Mouse (Mus musculus) heart, embryonic 11.5 days (tissue): ENCODE data around the gene Col6a1. TPM values are rescaled to one million over a fixed set of nuclear protein-coding genes. Genes with fewer than 3 reads are reported as not detected.

Experiments
- ATAC-seq: fragments of 200-750 bp; cut with Nextera tagmentation; replicated peaks from 2 replicates; pipeline ENCODE4 v1.8.0; 2017; ENCODE audit warnings: moderate library complexity; ENCODE audit not compliant: insufficient number of reproducible peaks, low FRiP score, low TSS enrichment
- H3K27ac ChIP-seq: fragments of 300-500 bp; sonication (generic); 2 replicates; pipeline ENCODE4 v1.5.1; 2014; ENCODE audit warnings: mild to moderate bottlenecking, low read depth, low read length
- H3K27me3 ChIP-seq: fragments of 300-500 bp; sonication (generic); 2 replicates; pipeline ENCODE4 v1.6.1; 2014; ENCODE audit warnings: mild to moderate bottlenecking, low read length, mixed read lengths; ENCODE audit not compliant: control insufficient read depth, insufficient read depth
- H3K36me3 ChIP-seq: fragments of 300-500 bp; sonication (generic); 2 replicates; pipeline ENCODE4 v1.6.1; 2014; ENCODE audit warnings: mild to moderate bottlenecking, low read length, moderate library complexity, mixed read lengths; ENCODE audit not compliant: control insufficient read depth, insufficient read depth
- H3K4me1 ChIP-seq: fragments of 300-500 bp; sonication (generic); 2 replicates; pipeline ENCODE4 v1.6.1; 2014; ENCODE audit warnings: low read length; ENCODE audit not compliant: control insufficient read depth, insufficient read depth
- H3K4me2 ChIP-seq: fragments of 300-500 bp; sonication (generic); 2 replicates; pipeline ENCODE4 v1.6.1; 2014; ENCODE audit warnings: mild to moderate bottlenecking, moderate library complexity
- H3K4me3 ChIP-seq: fragments of 300-500 bp; sonication (generic); 2 replicates; pipeline ENCODE4 v1.5.1; 2014; ENCODE audit warnings: low read depth, low read length
- H3K9ac ChIP-seq: fragments of 300-500 bp; sonication (generic); 2 replicates; pipeline ENCODE4 v1.6.1; 2014; ENCODE audit warnings: mild to moderate bottlenecking, low read depth, low read length, moderate library complexity
- H3K9me3 ChIP-seq: fragments of 300-500 bp; sonication (generic); replicated peaks from 2 replicates; pipeline ENCODE4 v1.6.1; 2016; ENCODE audit warnings: low read length; ENCODE audit not compliant: control insufficient read depth
- WGBS: fragments of 180-500 bp; shearing (Covaris S2); extraction: QIAGEN DNeasy Blood & Tissue Kit; methylation state at CpG from one replicate; pipeline ENCODE4 v1.1.7; 2014; ENCODE audit not compliant: insufficient replicate concordance; 5-methylcytosine and 5-hydroxymethylcytosine counted together
- polyA plus RNA-seq: library from polyadenylated mRNA; unstranded; fragments of >200 nt; fragmentation: Nextera tagmentation; extraction: Ambion mirVana; gene quantifications from 2 replicates; pipeline ENCODE4 v1.2.1, GENCODE M21; 2014

Col6a1 gene
- polyA plus RNA-seq, result 16.3 and 22.1 TPM in 2 replicates

DNA sequence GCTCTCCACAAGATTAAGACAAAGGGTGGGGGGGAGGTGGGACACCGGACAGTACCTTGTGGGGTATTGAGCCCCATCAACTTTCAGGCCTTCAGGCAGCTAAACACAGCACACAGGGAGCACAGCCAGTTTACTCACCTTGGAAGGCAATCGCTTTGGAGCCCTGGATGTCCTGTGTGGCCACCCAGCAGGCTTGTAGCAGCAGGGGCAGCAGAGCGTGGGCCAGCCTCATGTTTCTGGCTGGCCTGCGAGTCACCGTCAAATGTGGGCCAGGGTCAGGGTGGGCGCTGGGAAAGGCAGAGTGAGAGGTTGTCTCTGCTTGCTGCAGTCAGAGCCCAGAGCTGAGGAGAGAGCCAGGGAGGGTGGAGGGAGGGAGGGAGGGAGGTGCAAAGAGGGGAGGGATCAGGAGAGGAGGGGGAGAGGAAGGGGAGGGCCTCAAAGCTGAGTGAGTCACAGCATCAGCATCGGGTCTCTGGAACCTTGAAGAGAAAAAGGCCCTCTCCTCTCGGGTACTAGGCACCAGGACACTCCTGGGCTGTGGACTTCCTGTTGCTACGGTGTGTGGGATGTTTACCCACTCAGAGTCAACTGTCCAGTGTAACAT, at the start of gene Col6a1:
Gene Col6a1, minus strand, starts transcription at position 487 of the 604 bp plus-strand sequence.
- peak within 1 kb of the TSS; percentile 4; the same call in 1 of the 2 replicates for H3K4me3 ChIP-seq
- H3K9ac ChIP-seq, result peak within 1 kb of the TSS; percentile 59; the same call in 1 of the 2 replicates
- no peaks in the 10 kb centered on the region for H3K27me3 ChIP-seq
- peak within 1 kb of the TSS; percentile 55 for H3K4me2 ChIP-seq
- peaks cover 10% of the 10 kb centered on the region; the same call in 1 of the 2 replicates for H3K4me1 ChIP-seq
- no peaks in the 10 kb centered on the region for H3K9me3 ChIP-seq
- no peaks in the 10 kb centered on the region for H3K36me3 ChIP-seq
- H3K27ac ChIP-seq, result 0 out of 2 replicates have a peak within 1 kb of the TSS, but pooled peaks have one; percentile 35
- ATAC-seq, result 0 out of 2 replicates have a peak, but pooled peaks have one; percentile 11
- WGBS, result 22% methylated on average over 9 of the region's 9 CpGs

DNA sequence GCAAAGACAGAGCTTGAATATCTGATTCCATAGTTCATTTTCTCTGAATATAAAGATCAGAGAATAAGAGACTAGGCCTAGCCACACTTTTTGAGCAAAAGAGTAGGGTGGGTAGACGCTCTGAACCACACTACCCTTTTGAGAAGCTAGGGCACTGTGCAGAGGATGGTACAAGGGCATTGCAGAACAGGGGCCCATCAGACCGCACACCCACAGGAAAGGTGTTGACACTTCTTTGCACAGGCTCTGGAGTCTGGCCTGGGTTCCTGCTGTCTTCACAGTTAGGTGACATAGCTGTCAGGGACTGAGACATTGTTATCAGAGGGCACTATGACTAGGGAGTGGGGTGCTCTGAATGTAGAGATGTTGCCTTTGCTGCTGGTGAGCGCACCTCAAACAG, 45.7 kb upstream of the Col6a1 start:
- Histone ChIP-seq H3K27me3 (no peaks in the 10 kb centered on the region), H3K36me3 (no peaks in the 10 kb centered on the region), H3K4me1 (peaks cover 2% of the 10 kb centered on the region; the same call in 1 of the 2 replicates), H3K27ac (no peak overlapping the region), H3K9me3 (0 out of 2 replicates have a peak, but pooled peaks cover 2% of the 10 kb centered on the region), H3K4me3 (no peak overlapping the region), H3K4me2 (no peak overlapping the region), H3K9ac (no peak overlapping the region)
- no peak for ATAC-seq
- WGBS, result 61% methylated on average over 3 of the region's 3 CpGs

- no peak for ATAC-seq
- no peak overlapping the region for H3K9ac ChIP-seq
- no peak overlapping the region for H3K4me3 ChIP-seq
- H3K27ac ChIP-seq, result no peak overlapping the region
- 0 out of 2 replicates have a peak, but pooled peaks cover 2% of the 10 kb centered on the region for H3K9me3 ChIP-seq
- no peak overlapping the region for H3K4me2 ChIP-seq
- H3K36me3 ChIP-seq, result no peaks in the 10 kb centered on the region
- H3K4me1 ChIP-seq, result peaks cover 2% of the 10 kb centered on the region; the same call in 1 of the 2 replicates
- 60% methylated on average over 5 of the region's 5 CpGs for WGBS
- H3K27me3 ChIP-seq, result no peaks in the 10 kb centered on the region
These were observed 45.1 kb upstream of the Col6a1 start for GRCm38 (mm10) chr10:76771086-76771485.

DNA sequence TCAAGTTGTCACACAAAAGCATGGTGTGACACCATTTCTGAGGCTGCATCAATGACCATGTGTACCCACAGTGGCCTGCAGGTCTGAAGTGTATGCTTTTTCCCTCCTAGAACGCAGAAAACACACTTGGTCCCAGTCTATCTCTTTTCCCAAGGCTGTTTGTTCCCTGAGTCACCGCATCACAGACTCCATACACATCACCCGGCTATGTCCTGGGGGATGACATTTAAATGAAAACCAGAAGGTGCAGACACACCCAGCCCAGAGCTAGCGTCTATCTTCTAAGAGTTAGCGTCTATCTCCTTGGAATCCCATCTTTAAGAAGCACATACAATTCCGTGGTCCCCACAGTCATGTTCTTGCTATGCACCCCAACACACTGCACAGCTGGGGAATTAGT, 43.6 kb upstream of the Col6a1 start:
- H3K27me3 ChIP-seq, result no peaks in the 10 kb centered on the region; the same call in 1 of the 2 replicates
- no peak overlapping the region for H3K4me2 ChIP-seq
- no peak overlapping the region for H3K9ac ChIP-seq
- 0 out of 2 replicates have a peak, but pooled peaks cover 2% of the 10 kb centered on the region for H3K9me3 ChIP-seq
- H3K4me3 ChIP-seq, result no peak overlapping the region
- peaks cover 2% of the 10 kb centered on the region; the same call in 1 of the 2 replicates for H3K4me1 ChIP-seq
- H3K27ac ChIP-seq, result no peak overlapping the region
- ATAC-seq, result no peak
- 84% methylated on average over 6 of the region's 6 CpGs for WGBS
- H3K36me3 ChIP-seq, result no peaks in the 10 kb centered on the region

DNA sequence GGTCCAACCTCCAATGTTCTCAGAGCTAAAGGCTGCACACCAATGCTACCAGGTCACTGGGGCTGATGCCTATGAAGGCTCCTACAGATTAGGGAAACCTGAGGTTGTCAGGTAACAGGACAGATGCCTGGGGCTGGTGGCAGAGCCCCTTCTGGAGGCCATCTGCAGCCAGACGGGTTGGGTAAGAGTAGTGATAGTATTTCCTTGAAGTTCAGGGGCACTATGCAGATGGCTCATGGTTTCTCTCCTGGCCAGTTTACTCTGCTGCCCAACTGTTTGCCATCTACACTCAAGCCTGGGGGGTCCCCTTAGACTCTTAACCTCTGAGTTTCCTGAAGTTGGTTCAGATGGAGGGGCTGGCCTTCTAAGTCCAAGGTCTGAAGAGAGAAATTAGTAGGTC, 40.2 kb upstream of the Col6a1 start:
- ATAC-seq, result no peak
- 81% methylated on average over 1 of the region's 1 CpGs for WGBS

DNA sequence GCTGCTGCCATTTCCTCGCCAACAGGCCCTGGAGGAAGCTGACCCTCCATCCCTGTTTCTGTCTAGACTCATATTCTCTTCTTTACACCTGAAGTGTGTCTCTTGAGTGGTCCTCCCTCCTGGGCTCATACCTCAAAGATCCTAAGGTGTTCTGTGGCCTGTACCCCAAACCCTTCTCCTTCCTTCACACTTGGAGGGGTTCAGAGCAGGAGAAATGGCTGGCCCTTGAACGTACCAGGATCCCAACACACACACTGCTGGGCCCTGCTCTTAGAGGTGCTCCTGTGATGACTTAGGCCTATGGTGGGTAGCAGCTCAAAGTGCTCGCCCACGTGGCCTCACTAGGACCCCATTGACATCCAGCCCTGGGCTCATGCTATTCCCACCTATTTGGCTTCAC, 39.0 kb upstream of the Col6a1 start:
- Histone ChIP-seq H3K27ac (no peak overlapping the region), H3K4me3 (no peak overlapping the region), H3K27me3 (no peaks in the 10 kb centered on the region; the same call in 1 of the 2 replicates), H3K9ac (no peak overlapping the region), H3K4me2 (no peak overlapping the region), H3K4me1 (no peaks in the 10 kb centered on the region), H3K36me3 (no peaks in the 10 kb centered on the region), H3K9me3 (no peaks in the 10 kb centered on the region)
- no peak for ATAC-seq
- WGBS, result 80% methylated on average over 4 of the region's 4 CpGs

More for the DNA sequence above, 40.2 kb upstream of the Col6a1 start:
- 0 out of 2 replicates have a peak, but pooled peaks cover under 1% of the 10 kb centered on the region for H3K4me1 ChIP-seq
- no peaks in the 10 kb centered on the region; the same call in 1 of the 2 replicates for H3K27me3 ChIP-seq
- H3K4me2 ChIP-seq, result no peak overlapping the region
- H3K27ac ChIP-seq, result no peak overlapping the region
- H3K9ac ChIP-seq, result no peak overlapping the region
- no peaks in the 10 kb centered on the region for H3K9me3 ChIP-seq
- H3K36me3 ChIP-seq, result no peaks in the 10 kb centered on the region
- H3K4me3 ChIP-seq, result no peak overlapping the region

DNA sequence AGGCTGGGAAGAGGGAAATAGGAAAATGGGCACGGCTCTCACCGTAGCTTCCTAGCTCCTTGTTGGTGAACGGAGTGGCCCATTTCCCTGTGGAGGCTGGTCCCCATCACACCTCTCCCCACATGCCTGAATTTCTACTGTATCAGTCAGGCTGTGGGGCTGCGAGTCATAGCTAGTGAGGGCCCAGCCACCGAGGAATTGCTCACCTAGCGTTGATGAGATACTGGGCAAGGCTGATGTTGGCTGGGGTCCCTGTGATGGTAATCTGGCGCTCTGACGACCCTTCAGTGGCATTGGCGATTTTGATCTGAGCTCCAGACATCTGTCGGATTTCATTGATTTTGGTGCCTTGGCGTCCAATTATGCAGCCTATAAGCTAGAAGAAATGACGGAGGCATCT, 37.0 kb upstream of the Col6a1 start:
- H3K27ac ChIP-seq, result no peak overlapping the region
- no peaks in the 10 kb centered on the region; the same call in 1 of the 2 replicates for H3K27me3 ChIP-seq
- no peaks in the 10 kb centered on the region for H3K36me3 ChIP-seq
- no peak overlapping the region for H3K4me3 ChIP-seq
- 81% methylated on average over 12 of the region's 12 CpGs for WGBS
- no peaks in the 10 kb centered on the region for H3K4me1 ChIP-seq
- H3K9me3 ChIP-seq, result no peaks in the 10 kb centered on the region
- no peak overlapping the region for H3K4me2 ChIP-seq
- ATAC-seq, result no peak
- no peak overlapping the region for H3K9ac ChIP-seq

GRCm38 (mm10) chr10:76762411-76762810, 36.4 kb upstream of the Col6a1 start:
- Histone ChIP-seq H3K9me3 (no peaks in the 10 kb centered on the region), H3K27ac (no peak overlapping the region)

More at GRCm38 (mm10) chr10:76762411-76762810, 36.4 kb upstream of the Col6a1 start:
- no peak for ATAC-seq
- no peak overlapping the region for H3K4me2 ChIP-seq
- H3K36me3 ChIP-seq, result no peaks in the 10 kb centered on the region
- no peaks in the 10 kb centered on the region for H3K4me1 ChIP-seq
- H3K9ac ChIP-seq, result no peak overlapping the region
- no peaks in the 10 kb centered on the region; the same call in 1 of the 2 replicates for H3K27me3 ChIP-seq
- 82% methylated on average over 7 of the region's 7 CpGs for WGBS
- no peak overlapping the region for H3K4me3 ChIP-seq
